ENCODE assay signal across 14 mouse cellular contexts in the genomic region with DNA sequence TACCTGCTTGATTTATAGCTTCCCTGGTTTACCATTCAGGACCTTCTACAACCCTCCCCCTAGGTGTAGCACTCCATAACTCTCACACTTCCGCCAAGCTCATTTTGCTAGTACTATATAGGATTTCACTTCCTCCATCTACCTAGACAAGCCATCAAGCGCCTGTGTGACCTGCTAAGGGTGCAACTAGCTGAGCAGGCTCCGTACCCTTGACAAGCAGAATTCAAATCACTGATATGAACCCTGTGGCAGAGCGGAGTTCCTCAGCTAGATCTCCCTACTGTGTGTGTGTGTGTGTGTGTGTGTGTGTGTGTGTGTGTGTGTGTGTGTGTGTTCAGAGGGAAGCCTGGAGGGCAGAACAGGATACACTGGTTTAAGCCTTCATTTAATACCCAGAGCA.
"Had no signal": no experiment of that assay in that cellular context is flagged by ENCODE, and none has a peak within 500 bp of the region (broad histone marks: within the 10 kb centered on the region; RNA-seq: fewer than 3 reads in every experiment).

No protein-coding gene starts in this region.

- H3K9me3 ChIP-seq: kidney, embryonic 15.5 days; liver, embryonic 13.5 days had no signal

- H3K27me3 ChIP-seq: kidney, embryonic 15.5 days; liver, embryonic 13.5 days had no signal

- H3K27ac ChIP-seq: kidney, embryonic 15.5 days; liver, embryonic 13.5 days; stomach, postnatal 0 days had no signal

- H3K9ac ChIP-seq: kidney, embryonic 15.5 days; liver, embryonic 13.5 days had no signal

- DNase-seq: kidney, postnatal 10 days; kidney, postnatal 36 days; left cerebral cortex, postnatal 4 days; liver, embryonic 13.5 days; lung, adult 2 months; lung, postnatal 14 days; lung, postnatal 4 days; midbrain, embryonic 14.5 days; thymus, adult 2 months; thymus, postnatal 14 days; thymus, postnatal 4 days had no signal

- H3K36me3 ChIP-seq: kidney, embryonic 15.5 days; liver, embryonic 13.5 days had no signal

- H3K4me1 ChIP-seq: kidney, embryonic 15.5 days; liver, embryonic 13.5 days had no signal

- H3K4me2 ChIP-seq: kidney, embryonic 15.5 days; liver, embryonic 13.5 days; midbrain, embryonic 11.5 days had no signal

- H3K4me3 ChIP-seq: kidney, embryonic 15.5 days; liver, embryonic 13.5 days had no signal
